Comparison of ENCODE assay signal across 9 mouse cellular contexts in genomic region chr6:49057053-49058021, GRCm38 (mm10). TPM values are rescaled to one million over a fixed set of nuclear protein-coding genes. Genes with fewer than 3 reads are reported as not detected.
DNase-seq lines count a peak whose midpoint lies in the region; ATAC-seq and TF ChIP-seq lines count a peak whose summit lies in the region.
"Had no signal": no experiment of that assay in that cellular context is flagged by ENCODE, and none has a peak within 500 bp of the region (broad histone marks: within the 10 kb centered on the region; RNA-seq: fewer than 3 reads in every experiment).

No protein-coding gene starts in this region.

- no peak for TF ChIP-seq EP300 in stomach, postnatal 0 days (optimal IDR thresholded peaks at IDR 0.05)

- no peak overlapping the region for H3K27ac ChIP-seq in forebrain, postnatal 0 days (ENCODE audit: low read depth, low read length)
- no peak overlapping the region for H3K27ac ChIP-seq in intestine, embryonic 15.5 days
- H3K27ac ChIP-seq in limb, embryonic 14.5 days (replicated peaks; ENCODE audit: low read depth, low read length), result no peak overlapping the region
- no peak overlapping the region for H3K27ac ChIP-seq in neural tube, embryonic 11.5 days (ENCODE audit: low read depth, low read length)
- H3K27ac ChIP-seq in stomach, postnatal 0 days (replicated peaks), result no peak overlapping the region

- no peak overlapping the region for H3K4me2 ChIP-seq in forebrain, postnatal 0 days (ENCODE audit: low read depth)
- H3K4me2 ChIP-seq in intestine, embryonic 15.5 days (replicated peaks), result no peak overlapping the region
- H3K4me2 ChIP-seq in limb, embryonic 14.5 days (replicated peaks; ENCODE audit: low read depth, low read length, severe bottlenecking), result no peak overlapping the region
- no peak overlapping the region for H3K4me2 ChIP-seq in neural tube, embryonic 11.5 days (ENCODE audit: low read depth)
- H3K4me2 ChIP-seq in stomach, postnatal 0 days (replicated peaks; ENCODE audit: low read depth), result no peak overlapping the region

- peaks cover 9% of the 10 kb centered on the region; the same call in 1 of the 2 replicates for H3K4me1 ChIP-seq in forebrain, postnatal 0 days (ENCODE audit: insufficient read depth)
- no peaks in the 10 kb centered on the region for H3K4me1 ChIP-seq in intestine, embryonic 15.5 days (replicated peaks)
- no peaks in the 10 kb centered on the region for H3K4me1 ChIP-seq in limb, embryonic 14.5 days (ENCODE audit: control insufficient read depth, insufficient read depth, low read length)
- peaks cover 10% of the 10 kb centered on the region for H3K4me1 ChIP-seq in neural tube, embryonic 11.5 days (ENCODE audit: control insufficient read depth, insufficient read depth, low read length)
- H3K4me1 ChIP-seq in stomach, postnatal 0 days (replicated peaks; ENCODE audit: control insufficient read depth, insufficient read depth), result no peaks in the 10 kb centered on the region

- H3K9ac ChIP-seq in forebrain, postnatal 0 days, result no peak overlapping the region
- no peak overlapping the region for H3K9ac ChIP-seq in intestine, embryonic 15.5 days
- no peak overlapping the region for H3K9ac ChIP-seq in limb, embryonic 14.5 days (ENCODE audit: low read depth, low read length, severe bottlenecking)
- H3K9ac ChIP-seq in neural tube, embryonic 11.5 days (ENCODE audit: low read length), result no peak overlapping the region
- H3K9ac ChIP-seq in stomach, postnatal 0 days (ENCODE audit: low read length), result no peak overlapping the region

- no peak overlapping the region for H3K4me3 ChIP-seq in forebrain, postnatal 0 days (ENCODE audit: low read depth, low read length)
- no peak overlapping the region for H3K4me3 ChIP-seq in intestine, embryonic 15.5 days (replicated peaks)
- no peak overlapping the region for H3K4me3 ChIP-seq in limb, embryonic 14.5 days (replicated peaks; ENCODE audit: low read length)
- H3K4me3 ChIP-seq in neural tube, embryonic 11.5 days (ENCODE audit: low read depth, low read length), result no peak overlapping the region
- H3K4me3 ChIP-seq in stomach, postnatal 0 days (ENCODE audit: low read depth, low read length), result no peak overlapping the region
- H3K4me3 ChIP-seq: erythroblast, embryonic 14.5 days had no signal

- peak; percentile 43; the same call in 1 of the 2 replicates for ATAC-seq in forebrain, postnatal 0 days
- 0 out of 2 replicates have a peak, but pooled peaks have one; percentile 65 for ATAC-seq in intestine, embryonic 15.5 days
- no peak for ATAC-seq in limb, embryonic 14.5 days (ENCODE audit: low FRiP score, low read depth)
- ATAC-seq in neural tube, embryonic 11.5 days (ENCODE audit: insufficient read depth, low FRiP score, low TSS enrichment), result no peak
- ATAC-seq in stomach, postnatal 0 days (ENCODE audit: low FRiP score, low TSS enrichment), result no peak; the same call in 1 of the 2 replicates

- no peaks in the 10 kb centered on the region for H3K36me3 ChIP-seq in forebrain, postnatal 0 days (ENCODE audit: insufficient read depth)
- H3K36me3 ChIP-seq in intestine, embryonic 15.5 days, result no peaks in the 10 kb centered on the region
- no peaks in the 10 kb centered on the region for H3K36me3 ChIP-seq in limb, embryonic 14.5 days (ENCODE audit: control insufficient read depth, insufficient read depth, low read length)
- H3K36me3 ChIP-seq in neural tube, embryonic 11.5 days (ENCODE audit: control insufficient read depth, insufficient read depth, low read length), result no peaks in the 10 kb centered on the region
- H3K36me3 ChIP-seq in stomach, postnatal 0 days (ENCODE audit: control insufficient read depth, insufficient read depth, low read length), result no peaks in the 10 kb centered on the region

- TF ChIP-seq CTCF in forebrain, postnatal 0 days (IDR thresholded peaks at IDR 0.05; ENCODE audit: low read depth), result peak; percentile 89
- TF ChIP-seq CTCF in stomach, postnatal 0 days (IDR thresholded peaks at IDR 0.05; ENCODE audit: low read depth), result peak; percentile 93

- WGBS in forebrain, postnatal 0 days, result 38% methylated on average over 8 of the region's 8 CpGs
- 39% methylated on average over 8 of the region's 8 CpGs for WGBS in intestine, embryonic 15.5 days
- 37% methylated on average over 8 of the region's 8 CpGs for WGBS in limb, embryonic 14.5 days
- 38% methylated on average over 8 of the region's 8 CpGs for WGBS in neural tube, embryonic 11.5 days
- WGBS in stomach, postnatal 0 days, result 30% methylated on average over 8 of the region's 8 CpGs

- no peak for TF ChIP-seq POLR2A in limb, embryonic 14.5 days (IDR thresholded peaks at IDR 0.05; ENCODE audit: borderline replicate concordance, extremely low read depth, insufficient read depth, insufficient read length)

- no peaks in the 10 kb centered on the region for H3K9me3 ChIP-seq in forebrain, postnatal 0 days (ENCODE audit: low read length)
- no peaks in the 10 kb centered on the region for H3K9me3 ChIP-seq in intestine, embryonic 15.5 days
- no peaks in the 10 kb centered on the region for H3K9me3 ChIP-seq in limb, embryonic 14.5 days (ENCODE audit: control insufficient read depth, low read length)
- H3K9me3 ChIP-seq in neural tube, embryonic 11.5 days (ENCODE audit: control insufficient read depth, low read length), result no peaks in the 10 kb centered on the region
- H3K9me3 ChIP-seq in stomach, postnatal 0 days (ENCODE audit: control insufficient read depth, low read length), result no peaks in the 10 kb centered on the region

- peak; percentile 75 for DNase-seq in urinary bladder, postnatal 14 days (ENCODE audit: low spot score)
- DNase-seq in urinary bladder, postnatal 10 days (ENCODE audit: low spot score), result no peak
- peak; percentile 41 for DNase-seq in cerebellum, adult 11-12 months
- DNase-seq in forebrain, postnatal 0 days, result peak; percentile 85
- DNase-seq in limb, embryonic 14.5 days (ENCODE audit: low spot score), result peak; percentile 74
- DNase-seq in neural tube, embryonic 11.5 days (ENCODE audit: low spot score), result peak; percentile 64
- peak; percentile 73 for DNase-seq in stomach, postnatal 0 days (ENCODE audit: low spot score)

- no peaks in the 10 kb centered on the region for H3K27me3 ChIP-seq in forebrain, postnatal 0 days (ENCODE audit: insufficient read depth, low read length)
- no peaks in the 10 kb centered on the region for H3K27me3 ChIP-seq in intestine, embryonic 15.5 days (replicated peaks)
- H3K27me3 ChIP-seq in limb, embryonic 14.5 days (ENCODE audit: control insufficient read depth, insufficient read depth, low read length), result no peaks in the 10 kb centered on the region
- H3K27me3 ChIP-seq in neural tube, embryonic 11.5 days (ENCODE audit: control insufficient read depth, insufficient read depth, low read length), result no peaks in the 10 kb centered on the region
- no peaks in the 10 kb centered on the region for H3K27me3 ChIP-seq in stomach, postnatal 0 days (ENCODE audit: control insufficient read depth, insufficient read depth, low read length)

RNA-seq across cellular contexts. Expression of gene Malsu1, which starts 16.3 kb away (rescaled TPM):
- total RNA-seq in forebrain, postnatal 0 days (2014; rRNA removed), result 25.5 and 28.0 TPM in 2 replicates
- polyA plus RNA-seq in forebrain, postnatal 0 days (2015; fragmentation: Nextera tagmentation; extraction: Ambion mirVana), result 87.3 and 108 TPM in 2 replicates
- polyA plus RNA-seq in intestine, embryonic 15.5 days (2015; fragmentation: Nextera tagmentation; extraction: Ambion mirVana), result 66.9 and 78.7 TPM in 2 replicates
- polyA plus RNA-seq in limb, embryonic 14.5 days (2012; rRNA removed), result 21.9 and 27.4 TPM in 2 replicates
- polyA plus RNA-seq in limb, embryonic 14.5 days (2014; fragmentation: Nextera tagmentation; extraction: Ambion mirVana), result 72.1 and 72.9 TPM in 2 replicates
- polyA plus RNA-seq in neural tube, embryonic 11.5 days (2014; fragmentation: Nextera tagmentation; extraction: Ambion mirVana), result 52.0 and 56.6 TPM in 2 replicates
- 76.6 and 87.6 TPM in 2 replicates for polyA plus RNA-seq in stomach, postnatal 0 days (2015; fragmentation: Nextera tagmentation; extraction: Ambion mirVana)

RNA-seq across cellular contexts. Expression of gene Gpnmb, which starts 21.0 kb away (rescaled TPM):
- total RNA-seq in forebrain, postnatal 0 days (2014; rRNA removed), result 0.92 and 1.6 TPM in 2 replicates
- 1.4 and 1.8 TPM in 2 replicates for polyA plus RNA-seq in forebrain, postnatal 0 days (2015; fragmentation: Nextera tagmentation; extraction: Ambion mirVana)
- 0.13 and 0.20 TPM in 2 replicates for polyA plus RNA-seq in intestine, embryonic 15.5 days (2015; fragmentation: Nextera tagmentation; extraction: Ambion mirVana)
- 2.7 and 5.0 TPM in 2 replicates for polyA plus RNA-seq in limb, embryonic 14.5 days (2012; rRNA removed)
- polyA plus RNA-seq in limb, embryonic 14.5 days (2014; fragmentation: Nextera tagmentation; extraction: Ambion mirVana), result 1.3 and 1.9 TPM in 2 replicates
- 1.1 and 1.4 TPM in 2 replicates for polyA plus RNA-seq in neural tube, embryonic 11.5 days (2014; fragmentation: Nextera tagmentation; extraction: Ambion mirVana)
- polyA plus RNA-seq in stomach, postnatal 0 days (2015; fragmentation: Nextera tagmentation; extraction: Ambion mirVana), result 2.1 and 3.9 TPM in 2 replicates

Comparison
In these comparisons a context has a peak if more than half of its experiments do, and no peak if none do; other contexts are left out.
1. ATAC-seq: peak in forebrain, postnatal 0 days (single experiment) and intestine, embryonic 15.5 days (single experiment); none in limb, embryonic 14.5 days (single experiment), neural tube, embryonic 11.5 days (single experiment) and stomach, postnatal 0 days (single experiment).